Mouse (Mus musculus) heart, embryonic 15.5 days (tissue): ENCODE results near the gene Eef2. TPM values are rescaled to one million over a fixed set of nuclear protein-coding genes. Genes with fewer than 3 reads are reported as not detected.

Source experiments
- ATAC-seq: fragments of 200-750 bp; cut with Nextera tagmentation; replicated peaks from 2 replicates; pipeline ENCODE4 v1.8.0; 2017; ENCODE audit warnings: low read depth, moderate TSS enrichment; ENCODE audit not compliant: insufficient number of reproducible peaks, insufficient read depth, low FRiP score
- H3K27ac ChIP-seq: fragments of 300-500 bp; sonication (generic); 2 replicates; pipeline ENCODE4 v1.5.1; 2015; ENCODE audit warnings: mild to moderate bottlenecking, inconsistent platforms
- H3K27me3 ChIP-seq: fragments of 300-500 bp; sonication (generic); 2 replicates; pipeline ENCODE4 v1.6.1; 2015; ENCODE audit warnings: inconsistent platforms
- H3K36me3 ChIP-seq: fragments of 300-500 bp; sonication (generic); 2 replicates; pipeline ENCODE4 v1.6.1; 2015; ENCODE audit warnings: mild to moderate bottlenecking, inconsistent platforms
- H3K4me1 ChIP-seq: fragments of 300-500 bp; sonication (generic); replicated peaks from 2 replicates; pipeline ENCODE4 v1.6.1; 2015; ENCODE audit warnings: inconsistent platforms
- H3K4me2 ChIP-seq: fragments of 300-500 bp; sonication (generic); 2 replicates; pipeline ENCODE4 v1.6.1; 2015; ENCODE audit warnings: inconsistent platforms, mild to moderate bottlenecking, moderate library complexity
- H3K4me3 ChIP-seq: fragments of 300-500 bp; sonication (generic); 2 replicates; pipeline ENCODE4 v1.5.1; 2015; ENCODE audit warnings: mild to moderate bottlenecking, inconsistent platforms
- H3K9ac ChIP-seq: fragments of 300-500 bp; sonication (generic); 2 replicates; pipeline ENCODE4 v1.6.1; 2015; ENCODE audit warnings: mild to moderate bottlenecking, inconsistent platforms
- H3K9me3 ChIP-seq: fragments of 300-500 bp; sonication (generic); replicated peaks from 2 replicates; pipeline ENCODE4 v1.6.1; 2016; ENCODE audit warnings: inconsistent platforms
- WGBS: fragments of 180-500 bp; shearing (Covaris S2); methylation state at CpG from one replicate; pipeline ENCODE4 v1.1.7; 2015; ENCODE audit warnings: mixed read lengths; 5-methylcytosine and 5-hydroxymethylcytosine counted together
- polyA plus RNA-seq: library from polyadenylated mRNA; unstranded; fragments of >200 nt; fragmentation: Nextera tagmentation; extraction: Ambion mirVana; gene quantifications from 2 replicates; pipeline ENCODE4 v1.2.1, GENCODE M21; 2015

The Eef2 gene
- 350 and 441 TPM in 2 replicates for polyA plus RNA-seq

GRCm38 (mm10) chr10:81176466-81177271, at the start of gene Eef2:
TSS of gene Eef2 (plus strand) at chr10:81176631.
- WGBS, result under 1% methylated on average over 77 of the region's 77 CpGs
- H3K27ac ChIP-seq, result peak within 1 kb of the TSS; percentile 91
- peak; percentile 80 for ATAC-seq

DNA sequence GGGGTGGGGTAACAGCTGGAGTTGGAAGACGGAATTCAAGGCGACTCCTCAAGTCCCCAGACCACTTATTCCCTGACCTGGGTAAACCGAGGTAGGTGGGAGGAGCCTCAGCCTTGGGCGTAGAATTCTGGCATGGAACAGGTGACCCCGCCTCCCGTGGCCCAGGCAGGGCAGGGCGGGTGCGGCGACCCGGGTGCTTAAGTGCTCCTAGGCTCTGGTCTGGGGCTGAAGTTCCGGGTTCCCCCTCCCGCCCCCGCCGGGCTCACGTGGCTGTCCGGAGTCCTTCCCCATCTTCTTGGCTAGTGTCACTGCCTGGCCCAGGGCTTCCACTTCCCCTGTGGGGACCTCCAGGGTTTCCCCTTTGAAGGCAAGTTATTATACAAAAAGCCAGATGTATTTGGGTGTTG, 42.2 kb upstream of the Eef2 start:
- Histone ChIP-seq H3K4me2 (peak overlapping the region; percentile 93), H3K36me3 (no peaks in the 10 kb centered on the region), H3K9me3 (no peaks in the 10 kb centered on the region), H3K9ac (no peak overlapping the region), H3K4me1 (peaks cover 39% of the 10 kb centered on the region), H3K4me3 (peak overlapping the region; percentile 98), H3K27ac (peak overlapping the region; percentile 8; the same call in 1 of the 2 replicates), H3K27me3 (no peaks in the 10 kb centered on the region)
- no peak for ATAC-seq
- WGBS, result 3% methylated on average over 16 of the region's 16 CpGs

More at GRCm38 (mm10) chr10:81176466-81177271, at the start of gene Eef2:
- peaks cover 74% of the 10 kb centered on the region for H3K4me1 ChIP-seq
- H3K4me2 ChIP-seq, result peak within 1 kb of the TSS; percentile 84
- H3K4me3 ChIP-seq, result peak within 1 kb of the TSS; percentile 95
- peak within 1 kb of the TSS; percentile 97 for H3K9ac ChIP-seq
- no peaks in the 10 kb centered on the region for H3K27me3 ChIP-seq
- peaks cover 43% of the 10 kb centered on the region for H3K36me3 ChIP-seq
- no peaks in the 10 kb centered on the region for H3K9me3 ChIP-seq

- no peak for ATAC-seq
- Histone ChIP-seq H3K9me3 (no peaks in the 10 kb centered on the region), H3K36me3 (no peaks in the 10 kb centered on the region), H3K4me2 (peak within 1 kb of the TSS; percentile 93), H3K9ac (peak within 1 kb of the TSS; percentile 98), H3K27ac (peak within 1 kb of the TSS; percentile 99), H3K4me1 (peaks cover 42% of the 10 kb centered on the region), H3K4me3 (peak within 1 kb of the TSS; percentile 98), H3K27me3 (no peaks in the 10 kb centered on the region)
- WGBS, result 3% methylated on average over 41 of the region's 41 CpGs
These were observed 41.3 kb upstream of the Eef2 start, which contains the start of gene Zbtb7a for GRCm38 (mm10) chr10:81134966-81135681. TSS of gene Zbtb7a (plus strand) at chr10:81135220.

GRCm38 (mm10) chr10:81135831-81136705, 40.4 kb upstream of the Eef2 start:
- Histone ChIP-seq H3K27ac (peak overlapping the region; percentile 99), H3K4me3 (peak overlapping the region; percentile 98), H3K27me3 (no peaks in the 10 kb centered on the region), H3K36me3 (no peaks in the 10 kb centered on the region), H3K9ac (peak overlapping the region; percentile 98), H3K4me1 (peaks cover 51% of the 10 kb centered on the region), H3K4me2 (peak overlapping the region; percentile 93), H3K9me3 (no peaks in the 10 kb centered on the region)
- peak; percentile 37 for ATAC-seq
- WGBS, result under 1% methylated on average over 85 of the region's 86 CpGs

DNA sequence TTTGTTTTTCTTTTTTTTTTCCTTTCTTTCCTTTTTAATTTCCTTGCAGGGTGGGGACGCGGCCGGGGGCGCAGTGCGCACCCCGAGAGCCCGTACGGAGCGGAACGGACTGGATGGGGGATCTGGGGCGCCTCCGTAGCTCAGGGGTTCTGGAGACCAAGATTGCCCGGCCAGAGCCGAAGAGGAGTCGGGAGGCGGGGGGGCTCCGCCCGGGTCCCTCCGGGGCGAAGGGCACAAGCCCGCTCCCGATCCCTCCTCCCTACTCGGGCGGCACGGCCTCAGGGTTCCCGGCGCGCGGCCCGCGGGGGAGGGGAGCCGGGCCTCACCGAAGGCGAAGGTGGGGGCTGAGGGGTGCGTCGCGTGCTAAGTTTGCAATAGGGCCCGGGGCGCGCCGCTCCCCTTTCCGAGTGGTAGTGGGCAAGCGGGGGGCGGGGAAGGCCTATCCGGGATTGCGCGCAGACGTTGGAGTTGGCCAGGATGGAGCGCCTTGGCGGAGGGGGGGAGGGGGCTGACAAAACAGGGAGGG, 39.7 kb upstream of the Eef2 start:
- Histone ChIP-seq H3K9ac (peak overlapping the region; percentile 98), H3K9me3 (no peaks in the 10 kb centered on the region), H3K4me3 (peak overlapping the region; percentile 98), H3K27me3 (no peaks in the 10 kb centered on the region), H3K36me3 (no peaks in the 10 kb centered on the region), H3K4me2 (peak overlapping the region; percentile 93), H3K27ac (peak overlapping the region; percentile 99), H3K4me1 (peaks cover 58% of the 10 kb centered on the region)
- ATAC-seq, result peak; percentile 11
- under 1% methylated on average over 42 of the region's 50 CpGs for WGBS

GRCm38 (mm10) chr10:81137252-81138130, 38.9 kb upstream of the Eef2 start:
- H3K9ac ChIP-seq, result peak overlapping the region; percentile 98
- no peaks in the 10 kb centered on the region for H3K9me3 ChIP-seq
- ATAC-seq, result peak; percentile 91
- H3K36me3 ChIP-seq, result no peaks in the 10 kb centered on the region
- H3K27me3 ChIP-seq, result no peaks in the 10 kb centered on the region
- peak overlapping the region; percentile 93 for H3K4me2 ChIP-seq
- WGBS, result under 1% methylated on average over 52 of the region's 89 CpGs
- H3K4me3 ChIP-seq, result peak overlapping the region; percentile 98
- H3K4me1 ChIP-seq, result peaks cover 65% of the 10 kb centered on the region
- H3K27ac ChIP-seq, result peak overlapping the region; percentile 99

- no peak for ATAC-seq
- H3K36me3 ChIP-seq, result no peaks in the 10 kb centered on the region; the same call in 1 of the 2 replicates
- H3K9me3 ChIP-seq, result no peaks in the 10 kb centered on the region
- H3K27me3 ChIP-seq, result no peaks in the 10 kb centered on the region
- H3K4me2 ChIP-seq, result peak overlapping the region; percentile 93
- H3K4me3 ChIP-seq, result peak overlapping the region; percentile 98
- H3K9ac ChIP-seq, result peak overlapping the region; percentile 90
- H3K27ac ChIP-seq, result peak overlapping the region; percentile 92
- WGBS, result 0% methylated on average over 24 of the region's 24 CpGs
- peaks cover 72% of the 10 kb centered on the region for H3K4me1 ChIP-seq
These were observed 38.2 kb upstream of the Eef2 start for GRCm38 (mm10) chr10:81138131-81138782.

GRCm38 (mm10) chr10:81138821-81139528, 37.5 kb upstream of the Eef2 start:
- peak overlapping the region; percentile 90 for H3K9ac ChIP-seq
- WGBS, result 54% methylated on average over 11 of the region's 11 CpGs
- H3K9me3 ChIP-seq, result no peaks in the 10 kb centered on the region
- peak overlapping the region; percentile 93 for H3K4me2 ChIP-seq
- H3K27ac ChIP-seq, result peak overlapping the region; percentile 92
- no peak for ATAC-seq
- peak overlapping the region; percentile 98 for H3K4me3 ChIP-seq
- peaks cover 6% of the 10 kb centered on the region for H3K36me3 ChIP-seq
- no peaks in the 10 kb centered on the region for H3K27me3 ChIP-seq
- H3K4me1 ChIP-seq, result peaks cover 70% of the 10 kb centered on the region

- peaks cover 69% of the 10 kb centered on the region for H3K4me1 ChIP-seq
- peak overlapping the region; percentile 98 for H3K4me3 ChIP-seq
- peak overlapping the region; percentile 92 for H3K27ac ChIP-seq
- peak overlapping the region; percentile 90 for H3K9ac ChIP-seq
- WGBS, result 66% methylated on average over 4 of the region's 4 CpGs
- H3K4me2 ChIP-seq, result peak overlapping the region; percentile 93
- ATAC-seq, result no peak
- H3K9me3 ChIP-seq, result no peaks in the 10 kb centered on the region
- H3K27me3 ChIP-seq, result no peaks in the 10 kb centered on the region
- peaks cover 12% of the 10 kb centered on the region for H3K36me3 ChIP-seq
These were observed 36.9 kb upstream of the Eef2 start for GRCm38 (mm10) chr10:81139529-81139846.
